Mouse (Mus musculus) gastrocnemius, postnatal 4 days (tissue): Measurements from ENCODE around the gene Gm21173. TPM values are rescaled to one million over a fixed set of nuclear protein-coding genes. Genes with fewer than 3 reads are reported as not detected.
"Not testable (repeated sequence)": the region's sequence is repeated elsewhere in the genome, so short reads cannot be mapped to it uniquely, and the experiment has no call there.

Source experiments
- DNase-seq, 2 experiments: peaks; one replicate each; pipeline ENCODE4 v3.0.0; 2021 to 2022; ENCODE audit warnings: low spot score in 2 of 2, mixed read lengths in 2 of 2
- long read RNA-seq, 2 experiments: library from polyadenylated mRNA; stranded (forward); transcript quantifications; one replicate each; pipeline ENCODE4 v2.0.0; 2021
- total RNA-seq, 2 experiments: library from RNA; stranded (reverse); gene quantifications; 2 replicates each; pipeline ENCODE4 v1.2.3; 2021

Gm21173 gene
- total RNA-seq = not detected
- long read RNA-seq, experiment 1 = 0 reads
- long read RNA-seq, experiment 2 = 0 reads

GRCm38 (mm10) chrY:76761300-76761699 lies at the start of gene Gm21173:
Gm21173 (plus strand) TSS chrY:76761600.
- not testable (repeated sequence) for DNase-seq
